Mouse (Mus musculus) thymus, postnatal 4 days (tissue): Measurements from ENCODE around the gene Mmd2.

Source experiments
- DNase-seq: peaks from one replicate; pipeline ENCODE4 v3.0.0; 2021

Gene Mmd2

GRCm38 (mm10) chr5:142545014-142545795, 63.4 kb downstream of the Mmd2 start:
- no peak for DNase-seq

- DNase-seq: no peak
These were observed 71.3 kb downstream of the Mmd2 start for GRCm38 (mm10) chr5:142537286-142537685.

GRCm38 (mm10) chr5:142535388-142535787, 73.2 kb downstream of the Mmd2 start:
- DNase-seq: no peak

- no peak for DNase-seq
These were observed 78.7 kb downstream of the Mmd2 start, which contains the start of gene Papolb for GRCm38 (mm10) chr5:142529915-142530314. Gene Papolb, minus strand, starts transcription at chr5:142530076.

GRCm38 (mm10) chr5:142524711-142525464, 83.7 kb downstream of the Mmd2 start:
- DNase-seq: no peak

GRCm38 (mm10) chr5:142521195-142521866, 87.3 kb downstream of the Mmd2 start:
- DNase-seq: no peak

GRCm38 (mm10) chr5:142520360-142520759, 88.2 kb downstream of the Mmd2 start:
- no peak for DNase-seq

- no peak for DNase-seq
These were observed 89.6 kb downstream of the Mmd2 start for GRCm38 (mm10) chr5:142518973-142519372.
